Mouse (Mus musculus) G1E (cell line): ENCODE measurements at regions not wholly inside any gene's neighbourhood (a gene's known extent, or its start where the extent isn't known, plus 50 kb on each side); places are given as distances from the start of the nearest gene placed in this dataset.
A peak's percentile ranks its signal among the peaks of the same experiment; 100 is the strongest.
"Not testable (repeated sequence)": the region's sequence is repeated elsewhere in the genome, so short reads cannot be mapped to it uniquely, and the experiment has no call there.

ENCODE experiments used
- ATAC-seq: 2 replicates; pipeline ENCODE4 v1.8.0; 2016; ENCODE audit warnings: mild to moderate bottlenecking; ENCODE audit not compliant: insufficient number of reproducible peaks, poor library complexity, low FRiP score, severe bottlenecking; ENCODE audit errors: extremely low read depth
- DNase-seq: peaks from one replicate; pipeline ENCODE4 v3.0.0; 2012; ENCODE audit warnings: low spot score
- H3K27me3 ChIP-seq: 2 replicates; pipeline ENCODE4 v1.6.1; 2012; ENCODE audit warnings: mild to moderate bottlenecking, low read length, inconsistent platforms; ENCODE audit not compliant: insufficient read depth
- H3K36me3 ChIP-seq: replicated peaks from 2 replicates; pipeline ENCODE3; 2012; ENCODE audit warnings: mild to moderate bottlenecking, inconsistent platforms
- H3K4me1 ChIP-seq: 2 replicates; pipeline ENCODE4 v1.6.1; 2012; ENCODE audit warnings: low read depth, low read length, inconsistent platforms, mixed read lengths; ENCODE audit not compliant: insufficient read depth
- H3K4me3 ChIP-seq: 2 replicates; pipeline ENCODE4 v1.5.1; 2012; ENCODE audit warnings: low read depth, mild to moderate bottlenecking, inconsistent platforms, low read length, moderate library complexity, mixed read lengths
- H3K9me3 ChIP-seq: replicated peaks from 2 replicates; pipeline ENCODE4 v1.6.1; 2012; ENCODE audit warnings: inconsistent platforms
- CTCF ChIP-seq: IDR thresholded peaks from 2 replicates; pipeline ENCODE4 v1.5.1; 2012; ENCODE audit warnings: low read depth, low read length, inconsistent platforms, mixed read lengths
- GATA1 ChIP-seq: IDR thresholded peaks from 2 replicates; pipeline ENCODE4 v1.6.1; 2012; ENCODE audit warnings: borderline replicate concordance, low read length, inconsistent platforms, mixed read lengths
- GATA2 ChIP-seq: IDR thresholded peaks from 2 replicates; pipeline ENCODE4 v1.6.1; 2012; ENCODE audit warnings: low read depth, low read length, inconsistent platforms, borderline replicate concordance
- POLR2AphosphoS5 ChIP-seq: IDR thresholded peaks from 2 replicates; pipeline ENCODE4 v1.6.1; 2012; ENCODE audit warnings: low read depth, low read length, inconsistent platforms; ENCODE audit not compliant: insufficient replicate concordance
- TAL1 ChIP-seq: conservative IDR thresholded peaks from 2 replicates; pipeline ENCODE4 v1.6.1; 2012; ENCODE audit warnings: low read depth, low read length, inconsistent platforms, mixed read lengths

GRCm38 (mm10) chr15:90882349-90882748 lies 167.4 kb downstream of the Kif21a start:
- ATAC-seq = peak; percentile 34; the same call in 1 of the 2 replicates

GRCm38 (mm10) chr15:90869452-90869851 lies 180.3 kb downstream of the Kif21a start:
- DNase-seq = no peak
- TF ChIP-seq GATA1 = no peak
- TF ChIP-seq TAL1 = no peak
- no peak for TF ChIP-seq POLR2AphosphoS5
- TF ChIP-seq GATA2 = no peak
- no peak for TF ChIP-seq CTCF
- Histone ChIP-seq H3K4me3 (no peak overlapping the region), H3K9me3 (peaks cover 20% of the 10 kb centered on the region), H3K36me3 (no peaks in the 10 kb centered on the region), H3K4me1 (no peaks in the 10 kb centered on the region), H3K27me3 (no peaks in the 10 kb centered on the region)
- no peak for ATAC-seq

More at GRCm38 (mm10) chr15:90882349-90882748, 167.4 kb downstream of the Kif21a start:
- not testable (repeated sequence) for H3K4me3 ChIP-seq, H3K9me3 ChIP-seq, DNase-seq, H3K27me3 ChIP-seq, H3K4me1 ChIP-seq, H3K36me3 ChIP-seq

- H3K4me1 ChIP-seq, DNase-seq, H3K4me3 ChIP-seq, H3K36me3 ChIP-seq, H3K27me3 ChIP-seq, ATAC-seq: not testable (repeated sequence)
- H3K9me3 ChIP-seq = peaks cover 17% of the 10 kb centered on the region
These were observed 174.5 kb upstream of the Cpne8 start for GRCm38 (mm10) chr15:90853763-90854162.

- ATAC-seq = no peak
- TF ChIP-seq POLR2AphosphoS5 = no peak
- TF ChIP-seq CTCF = no peak
- no peak for TF ChIP-seq GATA2
- TF ChIP-seq TAL1 = no peak
- TF ChIP-seq GATA1 = no peak
- H3K36me3 ChIP-seq = no peaks in the 10 kb centered on the region
- no peaks in the 10 kb centered on the region for H3K4me1 ChIP-seq
- no peaks in the 10 kb centered on the region for H3K27me3 ChIP-seq
- DNase-seq = no peak
- peaks cover 12% of the 10 kb centered on the region for H3K9me3 ChIP-seq
- H3K4me3 ChIP-seq = no peak overlapping the region
These were observed 172.8 kb upstream of the Cpne8 start for GRCm38 (mm10) chr15:90851991-90852390.

GRCm38 (mm10) chr15:90841471-90841870 lies 162.2 kb upstream of the Cpne8 start:
- H3K4me1 ChIP-seq = no peaks in the 10 kb centered on the region

GRCm38 (mm10) chr15:90835586-90835985 lies 156.4 kb upstream of the Cpne8 start:
- Histone ChIP-seq H3K27me3 (no peaks in the 10 kb centered on the region), H3K36me3 (no peaks in the 10 kb centered on the region), H3K9me3 (peaks cover 23% of the 10 kb centered on the region), H3K4me1 (no peaks in the 10 kb centered on the region), H3K4me3 (no peak overlapping the region)
- no peak for DNase-seq
- no peak for TF ChIP-seq CTCF
- TF ChIP-seq GATA2 = no peak
- TF ChIP-seq GATA1 = no peak
- no peak for TF ChIP-seq POLR2AphosphoS5
- no peak for TF ChIP-seq TAL1
- no peak for ATAC-seq

More at GRCm38 (mm10) chr15:90841471-90841870, 162.2 kb upstream of the Cpne8 start:
- Histone ChIP-seq H3K36me3 (no peaks in the 10 kb centered on the region), H3K9me3 (peaks cover 22% of the 10 kb centered on the region; the same call in 1 of the 2 replicates), H3K4me3 (no peak overlapping the region), H3K27me3 (no peaks in the 10 kb centered on the region)
- DNase-seq (no peak), ATAC-seq (no peak)
- no peak for TF ChIP-seq POLR2AphosphoS5
- no peak for TF ChIP-seq GATA2
- no peak for TF ChIP-seq TAL1
- TF ChIP-seq GATA1 = no peak
- TF ChIP-seq CTCF = no peak

- ATAC-seq (no peak), DNase-seq (no peak)
- TF ChIP-seq CTCF (no peak), GATA2 (no peak), GATA1 (no peak), POLR2AphosphoS5 (no peak)
- no peaks in the 10 kb centered on the region for H3K36me3 ChIP-seq
- H3K4me1 ChIP-seq = no peaks in the 10 kb centered on the region
- H3K4me3 ChIP-seq = no peak overlapping the region
- H3K27me3 ChIP-seq = no peaks in the 10 kb centered on the region
- H3K9me3 ChIP-seq = peaks cover 12% of the 10 kb centered on the region
These were observed 148.6 kb upstream of the Cpne8 start for GRCm38 (mm10) chr15:90827816-90828215.
